In the genomic region with DNA sequence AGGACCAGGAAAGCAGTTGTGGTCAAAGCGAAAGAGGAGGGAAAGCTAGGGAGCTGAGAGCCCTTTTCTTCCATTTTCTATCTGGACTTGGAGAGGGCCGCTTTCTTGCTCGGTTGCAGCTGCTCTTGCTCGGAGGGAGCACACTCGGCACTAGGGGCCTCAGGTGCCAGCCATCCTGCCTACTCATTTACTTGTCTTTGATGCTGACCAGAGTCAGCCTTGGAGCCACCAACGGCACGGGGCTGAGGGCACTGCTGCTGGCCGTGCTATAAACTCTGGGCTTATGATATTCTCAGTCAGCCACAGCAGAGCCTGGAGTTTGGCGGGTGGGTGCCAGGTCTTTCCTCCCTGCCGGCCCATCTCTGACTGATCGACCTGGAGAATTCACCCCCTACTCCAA, we compare ENCODE assay signal across 8 mouse cellular contexts. TPM values are rescaled to one million over a fixed set of nuclear protein-coding genes. Genes with fewer than 3 reads are reported as not detected.
DNase-seq lines count a peak whose midpoint lies in the region; ATAC-seq lines count a peak whose summit lies in the region.

No protein-coding gene starts in this region.

- peak overlapping the region; percentile 95 for H3K27ac ChIP-seq in hindbrain, embryonic 15.5 days (replicated peaks)
- peak overlapping the region; percentile 96 for H3K27ac ChIP-seq in midbrain, embryonic 15.5 days

- DNase-seq in cerebellum, postnatal 10 days: peak; percentile 47 to 64
- peak; percentile 22 for DNase-seq in right cerebral cortex, postnatal 4 days
- no peak for DNase-seq in right cerebral cortex, adult 2 months (ENCODE audit: low spot score in 2 of 2)
- DNase-seq in retina, embryonic 14.5 days (ENCODE audit: low spot score): no peak
- no peak for DNase-seq in cerebellum, adult 8-10 months

- H3K4me1 ChIP-seq in hindbrain, embryonic 15.5 days (replicated peaks): peaks cover 68% of the 10 kb centered on the region
- peaks cover 69% of the 10 kb centered on the region for H3K4me1 ChIP-seq in midbrain, embryonic 15.5 days

- peak overlapping the region; percentile 80 for H3K4me3 ChIP-seq in hindbrain, embryonic 15.5 days
- H3K4me3 ChIP-seq in midbrain, embryonic 15.5 days: peak overlapping the region; percentile 77

- H3K36me3 ChIP-seq in hindbrain, embryonic 15.5 days: no peaks in the 10 kb centered on the region
- H3K36me3 ChIP-seq in midbrain, embryonic 15.5 days (replicated peaks): no peaks in the 10 kb centered on the region

- no peaks in the 10 kb centered on the region for H3K9me3 ChIP-seq in hindbrain, embryonic 15.5 days
- H3K9me3 ChIP-seq in midbrain, embryonic 15.5 days: no peaks in the 10 kb centered on the region

- H3K4me2 ChIP-seq in hindbrain, embryonic 15.5 days: peak overlapping the region; percentile 73
- H3K4me2 ChIP-seq in midbrain, embryonic 15.5 days: peak overlapping the region; percentile 76

- WGBS in hindbrain, embryonic 15.5 days: 1% methylated on average over 11 of the region's 11 CpGs
- under 1% methylated on average over 11 of the region's 11 CpGs for WGBS in midbrain, embryonic 15.5 days

- peak overlapping the region; percentile 84 for H3K9ac ChIP-seq in hindbrain, embryonic 15.5 days
- peak overlapping the region; percentile 80 for H3K9ac ChIP-seq in midbrain, embryonic 15.5 days

- no peak for ATAC-seq in cerebellum, adult (ENCODE audit: insufficient number of reproducible peaks, low FRiP score, low TSS enrichment)
- peak; percentile 4; the same call in 1 of the 2 replicates for ATAC-seq in hindbrain, embryonic 15.5 days (ENCODE audit: low FRiP score, low read depth)
- ATAC-seq in midbrain, embryonic 15.5 days (replicated peaks): peak; percentile 19

- H3K27me3 ChIP-seq in hindbrain, embryonic 15.5 days: no peaks in the 10 kb centered on the region
- H3K27me3 ChIP-seq in midbrain, embryonic 15.5 days (replicated peaks): no peaks in the 10 kb centered on the region

RNA-seq across cellular contexts. Expression of a gene that starts 12.2 kb away (rescaled TPM):
- 22.7 and 25.7 TPM in 2 replicates for polyA plus RNA-seq in hindbrain, embryonic 15.5 days (2015; fragmentation: Nextera tagmentation; extraction: Ambion mirVana)
- 26.9 and 27.0 TPM in 2 replicates for polyA plus RNA-seq in midbrain, embryonic 15.5 days (2015; fragmentation: Nextera tagmentation; extraction: Ambion mirVana)

RNA-seq across cellular contexts. Expression of a gene that starts 33.8 kb away (rescaled TPM):
- 36.4 and 38.3 TPM in 2 replicates for polyA plus RNA-seq in hindbrain, embryonic 15.5 days (2015; fragmentation: Nextera tagmentation; extraction: Ambion mirVana)
- 28.5 and 29.7 TPM in 2 replicates for polyA plus RNA-seq in midbrain, embryonic 15.5 days (2015; fragmentation: Nextera tagmentation; extraction: Ambion mirVana)

RNA-seq across cellular contexts. Expression of a gene that starts 33.8 kb away (rescaled TPM):
- polyA plus RNA-seq in hindbrain, embryonic 15.5 days (2015; fragmentation: Nextera tagmentation; extraction: Ambion mirVana): 4.5 and 4.6 TPM in 2 replicates
- 4.5 and 5.3 TPM in 2 replicates for polyA plus RNA-seq in midbrain, embryonic 15.5 days (2015; fragmentation: Nextera tagmentation; extraction: Ambion mirVana)

RNA-seq across cellular contexts. Expression of a gene that starts 47.3 kb away (rescaled TPM):
- polyA plus RNA-seq in hindbrain, embryonic 15.5 days (2015; fragmentation: Nextera tagmentation; extraction: Ambion mirVana): 1.9 and 2.5 TPM in 2 replicates
- polyA plus RNA-seq in midbrain, embryonic 15.5 days (2015; fragmentation: Nextera tagmentation; extraction: Ambion mirVana): 2.1 and 2.9 TPM in 2 replicates

Comparison
In these comparisons a context has a peak if more than half of its experiments do, and no peak if none do; other contexts are left out.
1. DNase-seq: peak in cerebellum, postnatal 10 days (2 of 2) and right cerebral cortex, postnatal 4 days (single experiment); none in right cerebral cortex, adult 2 months (0 of 2), retina, embryonic 14.5 days (single experiment) and cerebellum, adult 8-10 months (single experiment).